Mouse (Mus musculus) kidney, adult 9 months (tissue): ENCODE data around the gene Olfr781.
"Not testable (repeated sequence)": the region's sequence is repeated elsewhere in the genome, so short reads cannot be mapped to it uniquely, and the experiment has no call there.

ENCODE experiments used
- DNase-seq: peaks from one replicate; pipeline ENCODE4 v3.0.0; 2022

Olfr781 gene

GRCm38 (mm10) chr10:129328554-129328953 lies at the start of gene Olfr781:
Gene Olfr781 (plus strand): TSS chr10:129328854.
- DNase-seq: no peak

- not testable (repeated sequence) for DNase-seq
Measured at GRCm38 (mm10) chr10:129312973-129313372, 15.7 kb upstream of the Olfr781 start.

GRCm38 (mm10) chr10:129313521-129313920 lies 15.1 kb upstream of the Olfr781 start:
- not testable (repeated sequence) for DNase-seq

GRCm38 (mm10) chr10:129317817-129318216 lies 10.8 kb upstream of the Olfr781 start, which contains the start of gene Olfr780:
Gene Olfr780 (plus strand): TSS chr10:129318117.
- DNase-seq: no peak

DNA sequence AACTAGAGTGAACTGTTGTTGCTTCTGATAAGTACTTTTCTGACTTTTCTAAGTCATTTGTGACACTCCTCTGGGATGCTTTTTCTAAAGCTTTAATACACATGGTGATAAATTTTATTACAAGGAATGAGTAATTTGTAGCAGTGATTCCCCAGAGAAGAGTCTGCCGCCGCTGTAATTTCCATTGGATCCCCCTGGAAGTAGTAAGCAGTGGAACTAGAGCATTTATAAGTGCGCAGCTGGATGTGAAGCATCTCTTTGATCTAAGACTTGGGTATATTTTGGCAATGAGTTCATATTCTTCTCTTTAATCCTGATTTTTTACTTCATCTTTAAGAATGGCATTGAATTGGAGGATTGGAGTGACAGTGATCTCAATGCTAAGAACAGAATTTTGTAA lies 19.9 kb downstream of the Olfr781 start, which contains the start of gene Olfr782:
Olfr782 (plus strand) TSS at position 301 of the 400 bp plus-strand sequence.
- DNase-seq: no peak

DNA sequence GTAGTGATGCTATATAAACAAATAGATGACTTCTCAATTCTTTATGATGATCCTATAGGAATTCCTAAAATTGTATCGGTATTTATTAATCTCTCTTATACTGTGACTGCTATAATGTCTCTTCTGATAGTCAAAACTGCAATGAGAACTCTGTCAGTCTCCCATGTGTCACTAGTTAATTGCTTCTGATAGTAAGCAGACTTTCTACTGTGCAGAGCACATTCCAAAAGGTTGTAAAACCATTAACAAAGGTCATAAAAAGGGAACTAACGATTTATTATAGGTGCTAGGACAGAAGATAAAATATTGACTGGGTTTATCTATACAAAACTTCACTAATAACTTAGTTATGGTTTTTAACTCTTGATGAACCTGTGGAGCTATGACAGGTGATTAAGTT lies 23.8 kb downstream of the Olfr781 start:
- not testable (repeated sequence) for DNase-seq

GRCm38 (mm10) chr10:129356496-129356895 lies 27.8 kb downstream of the Olfr781 start:
- DNase-seq: not testable (repeated sequence)

- no peak for DNase-seq
Measured at GRCm38 (mm10) chr10:129357307-129357706, 28.7 kb downstream of the Olfr781 start.

- not testable (repeated sequence) for DNase-seq
Measured at GRCm38 (mm10) chr10:129374051-129374450, 45.4 kb downstream of the Olfr781 start.
